Mouse (Mus musculus): ENCODE measurements around the gene Ticam1. TPM values are rescaled to one million over a fixed set of nuclear protein-coding genes. Genes with fewer than 3 reads are reported as not detected.
A peak's percentile ranks its signal among the peaks of the same experiment; 100 is the strongest.

Ticam1 gene
- polyA plus RNA-seq, 1 experiment from 2014 or later: 8.1 TPM

DNA sequence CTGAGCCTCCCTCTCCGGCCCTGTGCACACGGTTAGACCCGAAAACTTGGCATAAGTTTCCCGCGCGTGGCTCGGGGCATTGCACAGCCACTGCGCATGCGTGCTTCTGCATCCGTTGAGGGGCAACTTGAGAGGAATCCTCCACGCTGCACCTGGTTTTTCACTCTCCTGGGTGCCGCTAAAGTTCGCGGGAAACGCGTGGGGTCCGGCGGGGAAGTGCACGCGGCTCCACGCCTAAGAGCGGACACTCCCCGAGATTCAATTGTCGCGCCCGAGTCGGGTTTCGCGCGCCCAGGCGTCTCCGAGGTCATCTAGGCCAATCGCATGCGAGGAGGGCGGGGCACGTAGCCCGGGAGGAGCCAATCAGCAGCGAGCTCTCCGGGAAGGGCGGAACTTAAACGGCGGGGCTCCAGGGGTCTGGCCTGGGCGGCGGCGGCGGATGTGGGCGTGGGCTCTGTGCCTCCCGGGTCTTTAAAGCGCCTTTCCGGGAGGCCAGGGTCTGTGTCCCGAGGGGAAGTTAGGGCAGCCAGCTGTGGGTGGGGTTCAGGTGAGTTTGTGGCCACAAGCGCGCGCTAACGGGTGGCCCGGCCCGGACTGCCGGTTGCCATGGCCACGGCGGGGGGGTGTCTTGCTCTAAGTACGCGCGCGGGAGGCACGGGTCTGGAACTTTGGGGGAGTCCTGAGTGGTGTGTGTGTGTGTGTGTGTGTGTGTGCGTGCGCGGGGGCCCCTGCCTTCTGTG, 27.4 kb upstream of the Ticam1 start:
- Histone ChIP-seq H3K27me3 (replicated peaks; ENCODE audit: control insufficient read depth, insufficient read depth, low read length) (no peaks in the 10 kb centered on the region), H3K27ac (replicated peaks; ENCODE audit: low read depth, low read length) (peak overlapping the region; percentile 88), H3K4me1 (ENCODE audit: control insufficient read depth, insufficient read depth, low read length) (peaks cover 23% of the 10 kb centered on the region), H3K36me3 (ENCODE audit: control insufficient read depth, insufficient read depth, low read length) (peaks cover 33% of the 10 kb centered on the region; the same call in 1 of the 2 replicates), H3K4me2 (ENCODE audit: low read depth, low read length) (peak overlapping the region; percentile 100), H3K4me3 (ENCODE audit: low read depth, low read length) (peak overlapping the region; percentile 76), H3K9me3 (ENCODE audit: control insufficient read depth, low read length) (no peaks in the 10 kb centered on the region), H3K9ac (ENCODE audit: low read depth, low read length) (peak overlapping the region; percentile 84)
- 1% methylated on average over 65 of the region's 68 CpGs for WGBS
- DNase-seq (ENCODE audit: low spot score) (peak; percentile 98), ATAC-seq (ENCODE audit: low read depth) (peak; percentile 94)

DNA sequence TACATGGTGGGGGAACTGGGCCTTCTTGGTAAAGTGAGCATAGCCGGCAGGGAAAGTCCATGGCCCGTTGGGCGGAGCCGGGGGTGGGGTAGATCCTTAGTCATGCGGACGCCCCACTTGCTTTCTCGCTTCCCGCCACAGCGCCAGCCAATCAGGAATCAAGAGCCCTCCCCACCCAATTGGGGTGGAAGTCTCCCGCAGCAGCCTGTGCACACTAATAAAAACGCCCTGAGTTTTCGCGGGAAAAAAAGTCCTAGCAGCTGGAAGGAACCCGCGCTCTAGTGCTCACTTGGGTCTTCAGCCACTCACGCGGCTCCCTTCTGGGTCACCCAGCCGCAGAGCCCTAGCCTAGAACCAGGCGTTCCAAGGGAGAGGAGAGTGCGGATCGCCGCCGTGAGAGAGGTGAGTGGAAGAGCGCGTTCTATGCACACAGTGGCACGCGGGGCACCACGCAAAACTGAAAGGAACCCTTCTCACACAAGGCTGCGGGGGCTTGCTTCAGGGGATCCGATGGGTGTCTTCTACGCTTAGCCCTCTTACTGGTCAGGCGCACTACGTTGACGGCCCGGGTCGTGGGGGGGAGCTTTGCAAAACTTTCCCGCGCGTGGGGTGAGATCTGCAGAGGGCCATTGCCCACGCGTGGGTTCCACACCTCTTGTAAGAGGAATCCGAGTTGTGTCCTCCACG, 26.7 kb upstream of the Ticam1 start, which contains the start of gene Uhrf1:
Gene Uhrf1, plus strand, starts transcription at position 162 of the 687 bp plus-strand sequence.
- no peaks in the 10 kb centered on the region for H3K9me3 ChIP-seq (ENCODE audit: control insufficient read depth, low read length)
- H3K27ac ChIP-seq (replicated peaks; ENCODE audit: low read depth, low read length): peak within 1 kb of the TSS; percentile 88
- WGBS: 0% methylated on average over 39 of the region's 43 CpGs
- peak within 1 kb of the TSS; percentile 84 for H3K9ac ChIP-seq (ENCODE audit: low read depth, low read length)
- no peaks in the 10 kb centered on the region for H3K27me3 ChIP-seq (replicated peaks; ENCODE audit: control insufficient read depth, insufficient read depth, low read length)
- H3K36me3 ChIP-seq (ENCODE audit: control insufficient read depth, insufficient read depth, low read length): peaks cover 26% of the 10 kb centered on the region; the same call in 1 of the 2 replicates
- peak within 1 kb of the TSS; percentile 76 for H3K4me3 ChIP-seq (ENCODE audit: low read depth, low read length)
- peaks cover 23% of the 10 kb centered on the region for H3K4me1 ChIP-seq (ENCODE audit: control insufficient read depth, insufficient read depth, low read length)
- H3K4me2 ChIP-seq (ENCODE audit: low read depth, low read length): peak within 1 kb of the TSS; percentile 100
- ATAC-seq (ENCODE audit: low read depth): peak; percentile 84
- DNase-seq (ENCODE audit: low spot score): peak; percentile 97

DNA sequence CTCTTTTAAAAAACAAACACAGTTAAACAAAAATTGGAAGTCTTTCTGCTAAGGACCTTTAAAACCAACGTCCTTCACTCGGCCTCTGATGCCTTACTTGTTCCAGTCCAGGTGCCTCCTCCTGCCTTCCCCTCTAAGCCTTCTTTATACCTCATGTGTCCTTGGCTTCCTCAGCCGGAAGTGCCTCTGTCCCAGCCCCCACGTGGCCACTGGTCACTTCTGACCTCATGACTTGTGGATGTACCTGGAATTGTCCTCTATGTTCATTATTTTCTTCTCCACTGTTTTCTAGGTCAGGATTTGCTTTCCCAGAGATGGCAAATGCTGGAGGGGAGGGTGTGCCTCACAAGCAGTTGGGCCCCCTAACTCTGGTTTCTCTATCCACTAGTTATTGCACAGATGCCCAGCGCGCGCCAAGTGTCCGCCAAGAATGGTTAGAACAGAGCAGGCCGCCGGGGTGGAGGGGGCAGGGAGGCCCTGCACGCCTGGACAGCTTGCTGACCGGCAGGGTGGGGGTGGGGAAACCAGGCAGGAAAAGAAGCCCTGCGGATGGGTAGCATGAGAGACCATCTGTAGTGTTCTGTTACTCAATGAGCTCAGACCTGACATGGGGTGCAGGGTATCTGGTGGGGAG, 25.9 kb upstream of the Ticam1 start:
- H3K27ac ChIP-seq (replicated peaks; ENCODE audit: low read depth, low read length): no peak overlapping the region; the same call in 1 of the 2 replicates
- WGBS: 29% methylated on average over 13 of the region's 13 CpGs
- ATAC-seq (ENCODE audit: low read depth): 0 out of 2 replicates have a peak, but pooled peaks have one; percentile 3
- peaks cover 19% of the 10 kb centered on the region; the same call in 1 of the 2 replicates for H3K36me3 ChIP-seq (ENCODE audit: control insufficient read depth, insufficient read depth, low read length)
- peaks cover 23% of the 10 kb centered on the region for H3K4me1 ChIP-seq (ENCODE audit: control insufficient read depth, insufficient read depth, low read length)
- no peaks in the 10 kb centered on the region for H3K9me3 ChIP-seq (ENCODE audit: control insufficient read depth, low read length)
- H3K4me2 ChIP-seq (ENCODE audit: low read depth, low read length): peak overlapping the region; percentile 100
- 0 out of 2 replicates have a peak overlapping the region, but pooled peaks have one; percentile 84 for H3K9ac ChIP-seq (ENCODE audit: low read depth, low read length)
- DNase-seq (ENCODE audit: low spot score): peak; percentile 36
- H3K27me3 ChIP-seq (replicated peaks; ENCODE audit: control insufficient read depth, insufficient read depth, low read length): no peaks in the 10 kb centered on the region
- no peak overlapping the region for H3K4me3 ChIP-seq (ENCODE audit: low read depth, low read length)

DNA sequence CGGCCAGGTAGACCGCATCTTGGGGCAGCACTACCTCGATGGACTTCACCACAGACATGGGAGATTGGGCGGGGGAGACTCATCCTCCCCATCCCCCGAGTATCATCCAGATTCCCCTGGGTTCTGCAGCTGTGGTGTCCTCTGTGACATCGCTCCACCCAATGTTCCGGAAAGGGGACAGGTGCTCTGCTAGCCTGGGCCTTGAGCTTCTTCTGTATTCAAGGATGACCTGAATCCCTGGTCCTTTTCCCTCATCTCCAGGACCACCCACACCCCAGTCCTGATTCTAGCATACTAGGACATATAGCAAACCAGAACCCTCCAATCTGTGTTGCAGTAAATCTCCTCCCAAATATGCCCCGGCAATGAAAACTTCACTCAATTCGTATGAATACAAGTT, 23.6 kb upstream of the Ticam1 start, which contains the start of gene Arrdc5:
Gene Arrdc5, minus strand, starts transcription at position 101 of the 400 bp plus-strand sequence.
- 93% methylated on average over 9 of the region's 9 CpGs for WGBS
- H3K4me2 ChIP-seq (ENCODE audit: low read depth, low read length): no peak within 1 kb of the TSS
- no peaks in the 10 kb centered on the region for H3K27me3 ChIP-seq (replicated peaks; ENCODE audit: control insufficient read depth, insufficient read depth, low read length)
- no peaks in the 10 kb centered on the region for H3K36me3 ChIP-seq (ENCODE audit: control insufficient read depth, insufficient read depth, low read length)
- peaks cover 9% of the 10 kb centered on the region for H3K4me1 ChIP-seq (ENCODE audit: control insufficient read depth, insufficient read depth, low read length)
- no peak within 1 kb of the TSS for H3K27ac ChIP-seq (replicated peaks; ENCODE audit: low read depth, low read length)
- H3K9me3 ChIP-seq (ENCODE audit: control insufficient read depth, low read length): no peaks in the 10 kb centered on the region
- no peak within 1 kb of the TSS for H3K9ac ChIP-seq (ENCODE audit: low read depth, low read length)
- ATAC-seq (ENCODE audit: low read depth) (no peak), DNase-seq (ENCODE audit: low spot score) (no peak)
- no peak within 1 kb of the TSS for H3K4me3 ChIP-seq (ENCODE audit: low read depth, low read length)

DNA sequence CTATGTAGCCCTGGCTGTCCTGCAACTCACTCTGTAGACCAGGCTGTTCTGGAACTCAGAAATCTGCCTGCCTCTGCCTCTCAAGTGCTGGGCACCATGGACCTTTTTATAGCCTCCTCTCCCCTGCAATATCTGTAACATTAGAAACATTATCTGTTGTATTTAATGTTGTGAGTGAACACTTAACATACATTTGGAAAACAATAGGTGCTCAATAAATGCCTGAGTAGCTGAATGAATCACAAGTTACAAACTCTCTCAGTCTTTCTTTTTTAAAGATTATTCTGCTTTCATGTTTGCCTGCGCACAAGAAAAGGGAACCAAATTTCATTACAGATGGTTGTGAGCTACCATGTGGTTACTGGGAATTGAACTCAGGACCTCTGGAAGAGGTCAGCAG, 21.7 kb upstream of the Ticam1 start:
- no peak for ATAC-seq (ENCODE audit: low read depth)
- H3K4me1 ChIP-seq (ENCODE audit: control insufficient read depth, insufficient read depth, low read length): peaks cover 4% of the 10 kb centered on the region; the same call in 1 of the 2 replicates

DNA sequence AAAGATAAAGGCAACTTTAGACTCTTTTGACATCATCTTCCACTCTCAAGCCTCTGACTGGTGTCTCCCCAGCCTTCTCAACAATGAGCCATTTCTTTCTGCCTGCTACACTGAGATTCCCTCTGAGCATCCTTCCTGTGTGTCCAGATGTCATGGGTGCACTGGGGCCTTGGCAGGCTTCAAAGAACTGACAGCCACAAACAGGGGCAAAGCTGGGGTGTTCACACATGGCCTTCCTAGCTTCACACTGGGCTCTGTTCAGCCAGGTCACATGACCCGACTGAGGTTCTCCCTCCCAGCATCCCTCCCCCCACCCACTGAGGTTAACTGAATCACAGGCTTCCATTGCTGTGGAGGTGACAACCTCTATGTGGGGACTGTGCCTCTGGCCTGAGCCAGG, 19.6 kb upstream of the Ticam1 start:
- no peak overlapping the region for H3K4me3 ChIP-seq (ENCODE audit: low read depth, low read length)

More for the DNA sequence above, 21.7 kb upstream of the Ticam1 start:
- Histone ChIP-seq H3K27ac (replicated peaks; ENCODE audit: low read depth, low read length) (no peak overlapping the region), H3K9ac (ENCODE audit: low read depth, low read length) (no peak overlapping the region), H3K36me3 (ENCODE audit: control insufficient read depth, insufficient read depth, low read length) (no peaks in the 10 kb centered on the region), H3K4me3 (ENCODE audit: low read depth, low read length) (no peak overlapping the region), H3K27me3 (replicated peaks; ENCODE audit: control insufficient read depth, insufficient read depth, low read length) (no peaks in the 10 kb centered on the region), H3K9me3 (ENCODE audit: control insufficient read depth, low read length) (no peaks in the 10 kb centered on the region), H3K4me2 (ENCODE audit: low read depth, low read length) (no peak overlapping the region)
- WGBS: 96% methylated on average over 1 of the region's 1 CpGs
- DNase-seq (ENCODE audit: low spot score): no peak

DNA sequence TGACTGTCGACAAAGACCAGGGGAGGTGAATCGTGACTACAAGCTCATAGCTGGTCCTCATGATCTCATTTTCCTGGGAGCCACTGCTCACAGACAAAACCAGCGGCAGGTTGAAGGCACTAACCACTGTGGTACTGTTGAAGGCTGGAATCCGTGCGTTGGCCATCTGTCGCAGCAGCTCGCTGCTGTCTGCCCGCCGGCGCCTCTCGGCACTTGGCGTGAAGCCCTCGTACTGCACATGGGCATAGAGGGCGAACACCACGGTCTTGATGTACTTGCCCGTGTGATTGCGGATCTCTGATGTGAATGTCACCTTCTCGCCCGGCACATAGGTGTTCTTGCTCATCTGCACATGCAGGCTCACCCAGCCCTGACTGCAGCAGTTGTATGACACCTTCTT, 17.7 kb upstream of the Ticam1 start:
- no peak for ATAC-seq (ENCODE audit: low read depth)
- H3K27ac ChIP-seq (replicated peaks; ENCODE audit: low read depth, low read length): no peak overlapping the region

More for the DNA sequence above, 19.6 kb upstream of the Ticam1 start:
- 67% methylated on average over 1 of the region's 1 CpGs for WGBS
- Histone ChIP-seq H3K36me3 (ENCODE audit: control insufficient read depth, insufficient read depth, low read length) (no peaks in the 10 kb centered on the region), H3K4me1 (ENCODE audit: control insufficient read depth, insufficient read depth, low read length) (peaks cover 7% of the 10 kb centered on the region; the same call in 1 of the 2 replicates), H3K9ac (ENCODE audit: low read depth, low read length) (no peak overlapping the region), H3K4me2 (ENCODE audit: low read depth, low read length) (no peak overlapping the region), H3K27ac (replicated peaks; ENCODE audit: low read depth, low read length) (no peak overlapping the region), H3K27me3 (replicated peaks; ENCODE audit: control insufficient read depth, insufficient read depth, low read length) (no peaks in the 10 kb centered on the region), H3K9me3 (ENCODE audit: control insufficient read depth, low read length) (no peaks in the 10 kb centered on the region)
- ATAC-seq (ENCODE audit: low read depth): no peak
- DNase-seq (ENCODE audit: low spot score): no peak

DNA sequence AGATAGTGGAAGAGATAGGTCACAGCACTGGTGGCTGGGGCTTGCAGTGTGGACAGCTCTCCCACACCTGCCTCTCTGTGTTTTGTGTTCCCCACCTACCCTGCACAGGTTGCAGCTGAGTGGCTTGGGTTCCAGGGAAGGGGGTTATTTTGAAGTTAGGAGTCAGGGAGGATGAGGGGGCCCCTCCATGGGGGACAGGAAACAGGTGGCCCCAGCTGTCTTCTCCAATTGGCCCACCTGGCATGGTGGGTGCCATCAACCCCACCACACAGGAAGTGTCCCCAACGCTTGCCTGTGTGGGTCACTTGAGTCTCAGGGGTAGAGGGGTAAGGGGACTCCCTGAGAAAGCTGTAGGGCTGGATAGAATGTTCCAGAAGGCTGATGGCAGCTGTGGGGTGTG, 16.7 kb upstream of the Ticam1 start:
- H3K27ac ChIP-seq (replicated peaks; ENCODE audit: low read depth, low read length): no peak overlapping the region
- no peak overlapping the region for H3K4me3 ChIP-seq (ENCODE audit: low read depth, low read length)
- no peak for DNase-seq (ENCODE audit: low spot score)
- no peak overlapping the region for H3K9ac ChIP-seq (ENCODE audit: low read depth, low read length)
- H3K36me3 ChIP-seq (ENCODE audit: control insufficient read depth, insufficient read depth, low read length): no peaks in the 10 kb centered on the region
- no peaks in the 10 kb centered on the region for H3K27me3 ChIP-seq (replicated peaks; ENCODE audit: control insufficient read depth, insufficient read depth, low read length)
- H3K4me2 ChIP-seq (ENCODE audit: low read depth, low read length): no peak overlapping the region
- ATAC-seq (ENCODE audit: low read depth): no peak
- WGBS: 77% methylated on average over 1 of the region's 1 CpGs
- peaks cover 22% of the 10 kb centered on the region for H3K4me1 ChIP-seq (ENCODE audit: control insufficient read depth, insufficient read depth, low read length)
- H3K9me3 ChIP-seq (ENCODE audit: control insufficient read depth, low read length): no peaks in the 10 kb centered on the region

More for the DNA sequence above, 17.7 kb upstream of the Ticam1 start:
- DNase-seq (ENCODE audit: low spot score): no peak
- 88% methylated on average over 18 of the region's 19 CpGs for WGBS
- H3K4me1 ChIP-seq (ENCODE audit: control insufficient read depth, insufficient read depth, low read length): peaks cover 12% of the 10 kb centered on the region; the same call in 1 of the 2 replicates
- H3K27me3 ChIP-seq (replicated peaks; ENCODE audit: control insufficient read depth, insufficient read depth, low read length): no peaks in the 10 kb centered on the region
- no peaks in the 10 kb centered on the region for H3K9me3 ChIP-seq (ENCODE audit: control insufficient read depth, low read length)
- H3K9ac ChIP-seq (ENCODE audit: low read depth, low read length): no peak overlapping the region
- H3K36me3 ChIP-seq (ENCODE audit: control insufficient read depth, insufficient read depth, low read length): no peaks in the 10 kb centered on the region
- H3K4me3 ChIP-seq (ENCODE audit: low read depth, low read length): no peak overlapping the region
- H3K4me2 ChIP-seq (ENCODE audit: low read depth, low read length): no peak overlapping the region

Data from embryonic facial prominence, embryonic 14.5 days (tissue).